Mouse (Mus musculus): Measurements from ENCODE around the gene Sh3bp1. TPM values are rescaled to one million over a fixed set of nuclear protein-coding genes. Genes with fewer than 3 reads are reported as not detected.

The Sh3bp1 gene
- polyA plus RNA-seq, 1 experiment from 2014 or later: 22.7 TPM

GRCm38 (mm10) chr15:78927788-78928457 lies 28.4 kb downstream of the Sh3bp1 start:
- no peaks in the 10 kb centered on the region for H3K27me3 ChIP-seq (ENCODE audit: control insufficient read depth, insufficient read depth, low read length)
- H3K4me1 ChIP-seq (replicated peaks; ENCODE audit: control insufficient read depth, insufficient read depth): peaks cover 5% of the 10 kb centered on the region; the same call in 1 of the 2 replicates
- H3K9me3 ChIP-seq (ENCODE audit: control insufficient read depth, low read length): no peaks in the 10 kb centered on the region
- peaks cover 7% of the 10 kb centered on the region; the same call in 1 of the 2 replicates for H3K36me3 ChIP-seq (ENCODE audit: control insufficient read depth, insufficient read depth, low read length)
- H3K4me2 ChIP-seq (replicated peaks; ENCODE audit: low read depth): peak overlapping the region; percentile 72
- peak; percentile 89 for DNase-seq (ENCODE audit: low spot score)
- peak; percentile 66; the same call in 1 of the 2 replicates for ATAC-seq (ENCODE audit: low FRiP score, low TSS enrichment)
- WGBS: under 1% methylated on average over 33 of the region's 35 CpGs
- TF ChIP-seq CTCF (IDR thresholded peaks at IDR 0.05; ENCODE audit: low read depth): no peak
- no peak for TF ChIP-seq EP300 (optimal IDR thresholded peaks at IDR 0.05)
- peak overlapping the region; percentile 56 for H3K4me3 ChIP-seq (ENCODE audit: low read depth, low read length)
- H3K27ac ChIP-seq (replicated peaks): peak overlapping the region; percentile 94
- peak overlapping the region; percentile 70 for H3K9ac ChIP-seq (ENCODE audit: low read length)

- Histone ChIP-seq H3K4me3 (ENCODE audit: low read depth, low read length) (no peak overlapping the region), H3K9me3 (ENCODE audit: control insufficient read depth, low read length) (no peaks in the 10 kb centered on the region), H3K9ac (ENCODE audit: low read length) (peak overlapping the region; percentile 27; the same call in 1 of the 2 replicates), H3K27me3 (ENCODE audit: control insufficient read depth, insufficient read depth, low read length) (no peaks in the 10 kb centered on the region), H3K4me2 (replicated peaks; ENCODE audit: low read depth) (peak overlapping the region; percentile 72), H3K4me1 (replicated peaks; ENCODE audit: control insufficient read depth, insufficient read depth) (peaks cover 5% of the 10 kb centered on the region; the same call in 1 of the 2 replicates), H3K36me3 (ENCODE audit: control insufficient read depth, insufficient read depth, low read length) (peaks cover 7% of the 10 kb centered on the region; the same call in 1 of the 2 replicates), H3K27ac (replicated peaks) (peak overlapping the region; percentile 49; the same call in 1 of the 2 replicates)
- ATAC-seq (ENCODE audit: low FRiP score, low TSS enrichment) (no peak), DNase-seq (ENCODE audit: low spot score) (no peak)
- no peak for TF ChIP-seq CTCF (IDR thresholded peaks at IDR 0.05; ENCODE audit: low read depth)
- TF ChIP-seq EP300 (optimal IDR thresholded peaks at IDR 0.05): no peak
- 37% methylated on average over 8 of the region's 8 CpGs for WGBS
Measured at GRCm38 (mm10) chr15:78928539-78928938, 29.0 kb downstream of the Sh3bp1 start.

GRCm38 (mm10) chr15:78930192-78930706 lies 30.7 kb downstream of the Sh3bp1 start:
- ATAC-seq (ENCODE audit: low FRiP score, low TSS enrichment): no peak
- H3K9ac ChIP-seq (ENCODE audit: low read length): no peak overlapping the region
- WGBS: 90% methylated on average over 6 of the region's 6 CpGs
- TF ChIP-seq EP300 (optimal IDR thresholded peaks at IDR 0.05) (no peak), CTCF (IDR thresholded peaks at IDR 0.05; ENCODE audit: low read depth) (no peak)
- H3K4me1 ChIP-seq (replicated peaks; ENCODE audit: control insufficient read depth, insufficient read depth): peaks cover 5% of the 10 kb centered on the region; the same call in 1 of the 2 replicates
- no peaks in the 10 kb centered on the region for H3K9me3 ChIP-seq (ENCODE audit: control insufficient read depth, low read length)
- no peaks in the 10 kb centered on the region for H3K27me3 ChIP-seq (ENCODE audit: control insufficient read depth, insufficient read depth, low read length)
- no peak overlapping the region for H3K4me3 ChIP-seq (ENCODE audit: low read depth, low read length)
- H3K4me2 ChIP-seq (replicated peaks; ENCODE audit: low read depth): no peak overlapping the region
- no peak overlapping the region for H3K27ac ChIP-seq (replicated peaks)
- DNase-seq (ENCODE audit: low spot score): no peak
- peaks cover 7% of the 10 kb centered on the region; the same call in 1 of the 2 replicates for H3K36me3 ChIP-seq (ENCODE audit: control insufficient read depth, insufficient read depth, low read length)

GRCm38 (mm10) chr15:78930801-78931426 lies 31.3 kb downstream of the Sh3bp1 start:
- Histone ChIP-seq H3K27me3 (ENCODE audit: control insufficient read depth, insufficient read depth, low read length) (no peaks in the 10 kb centered on the region), H3K36me3 (ENCODE audit: control insufficient read depth, insufficient read depth, low read length) (peaks cover 7% of the 10 kb centered on the region; the same call in 1 of the 2 replicates), H3K27ac (replicated peaks) (0 out of 2 replicates have a peak overlapping the region, but pooled peaks have one; percentile 1), H3K4me2 (replicated peaks; ENCODE audit: low read depth) (no peak overlapping the region), H3K9me3 (ENCODE audit: control insufficient read depth, low read length) (no peaks in the 10 kb centered on the region), H3K9ac (ENCODE audit: low read length) (no peak overlapping the region), H3K4me1 (replicated peaks; ENCODE audit: control insufficient read depth, insufficient read depth) (peaks cover 3% of the 10 kb centered on the region; the same call in 1 of the 2 replicates), H3K4me3 (ENCODE audit: low read depth, low read length) (no peak overlapping the region)
- DNase-seq (ENCODE audit: low spot score) (no peak), ATAC-seq (ENCODE audit: low FRiP score, low TSS enrichment) (no peak)
- WGBS: 73% methylated on average over 7 of the region's 7 CpGs
- no peak for TF ChIP-seq CTCF (IDR thresholded peaks at IDR 0.05; ENCODE audit: low read depth)
- TF ChIP-seq EP300 (optimal IDR thresholded peaks at IDR 0.05): no peak

- H3K4me2 ChIP-seq (replicated peaks; ENCODE audit: low read depth): no peak overlapping the region
- 20% methylated on average over 3 of the region's 3 CpGs for WGBS
- DNase-seq (ENCODE audit: low spot score) (peak; percentile 67), ATAC-seq (ENCODE audit: low FRiP score, low TSS enrichment) (peak; percentile 67)
- no peaks in the 10 kb centered on the region for H3K9me3 ChIP-seq (ENCODE audit: control insufficient read depth, low read length)
- TF ChIP-seq EP300 (optimal IDR thresholded peaks at IDR 0.05) (no peak), CTCF (IDR thresholded peaks at IDR 0.05; ENCODE audit: low read depth) (peak; percentile 90)
- H3K36me3 ChIP-seq (ENCODE audit: control insufficient read depth, insufficient read depth, low read length): peaks cover 7% of the 10 kb centered on the region; the same call in 1 of the 2 replicates
- no peak overlapping the region for H3K9ac ChIP-seq (ENCODE audit: low read length)
- peaks cover 3% of the 10 kb centered on the region; the same call in 1 of the 2 replicates for H3K4me1 ChIP-seq (replicated peaks; ENCODE audit: control insufficient read depth, insufficient read depth)
- 0 out of 2 replicates have a peak overlapping the region, but pooled peaks have one; percentile 13 for H3K27ac ChIP-seq (replicated peaks)
- no peaks in the 10 kb centered on the region for H3K27me3 ChIP-seq (ENCODE audit: control insufficient read depth, insufficient read depth, low read length)
- no peak overlapping the region for H3K4me3 ChIP-seq (ENCODE audit: low read depth, low read length)
Measured at GRCm38 (mm10) chr15:78931577-78931976, 32.0 kb downstream of the Sh3bp1 start.

Data from stomach, postnatal 0 days (tissue).